Comparison of ENCODE assay signal across 16 mouse cellular contexts in the genomic region with DNA sequence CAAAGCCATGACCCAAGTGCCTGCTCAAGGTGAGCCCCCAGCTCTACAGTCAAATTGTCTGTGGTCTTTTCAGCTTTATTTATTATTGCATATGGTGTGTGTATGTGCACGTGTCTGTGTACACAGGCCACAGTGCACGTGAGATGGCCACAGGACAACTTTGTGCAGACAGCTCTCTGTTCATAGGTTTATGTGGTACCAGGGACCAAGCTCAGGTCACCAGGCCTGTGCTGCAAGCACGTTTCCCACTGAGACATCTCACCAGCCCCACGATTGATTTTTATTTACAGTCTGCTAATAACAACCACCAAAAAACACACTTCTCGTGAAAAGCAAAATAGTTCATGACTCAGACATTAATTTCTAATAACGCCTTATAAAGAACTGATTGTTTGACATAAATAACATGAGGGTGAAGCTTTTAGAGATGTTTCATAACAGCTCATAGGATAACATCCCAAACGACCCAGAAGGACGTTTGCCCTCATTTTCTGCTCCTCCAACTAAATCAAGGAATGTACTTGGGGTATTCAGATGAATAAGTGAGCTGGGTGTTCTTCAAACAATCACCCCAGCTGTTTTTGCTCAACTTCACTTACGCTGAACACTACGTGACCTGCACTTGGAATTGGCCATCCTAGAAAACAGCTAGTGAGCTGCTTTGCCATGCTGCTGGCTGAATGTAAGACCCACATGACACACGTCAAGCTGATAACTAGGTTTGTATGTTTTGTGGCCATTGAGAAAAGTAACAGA. TPM values are rescaled to one million over a fixed set of nuclear protein-coding genes. Genes with fewer than 3 reads are reported as not detected.
"Had no signal": no experiment of that assay in that cellular context is flagged by ENCODE, and none has a peak within 500 bp of the region (broad histone marks: within the 10 kb centered on the region; RNA-seq: fewer than 3 reads in every experiment).

No protein-coding gene starts in this region.

- H3K27me3 ChIP-seq: liver, embryonic 12.5 days; megakaryocyte, embryonic 14.5 days; midbrain, embryonic 13.5 days; midbrain, embryonic 15.5 days; neural tube, embryonic 12.5 days; stomach, embryonic 15.5 days had no signal

- H3K36me3 ChIP-seq: liver, embryonic 12.5 days; midbrain, embryonic 13.5 days; midbrain, embryonic 15.5 days; neural tube, embryonic 12.5 days; stomach, embryonic 15.5 days had no signal

- H3K9me3 ChIP-seq: liver, embryonic 12.5 days; megakaryocyte, embryonic 14.5 days; midbrain, embryonic 13.5 days; midbrain, embryonic 15.5 days; neural tube, embryonic 12.5 days; stomach, embryonic 15.5 days had no signal

- H3K4me2 ChIP-seq: liver, embryonic 12.5 days; midbrain, embryonic 11.5 days; midbrain, embryonic 13.5 days; midbrain, embryonic 15.5 days; neural tube, embryonic 12.5 days; stomach, embryonic 15.5 days had no signal

- H3K4me1 ChIP-seq: liver, embryonic 12.5 days; midbrain, embryonic 13.5 days; midbrain, embryonic 15.5 days; neural tube, embryonic 12.5 days; stomach, embryonic 15.5 days had no signal

- DNase-seq: liver; right cerebral cortex, postnatal 14 days; thymus, adult 2 months; thymus, postnatal 25 days; thymus, postnatal 4 days had no signal

- H3K9ac ChIP-seq: liver, embryonic 12.5 days; liver, embryonic 14.5 days; midbrain, embryonic 13.5 days; midbrain, embryonic 15.5 days; neural tube, embryonic 12.5 days; stomach, embryonic 15.5 days had no signal

- H3K27ac ChIP-seq: liver, embryonic 12.5 days; liver, embryonic 14.5 days; macrophage; midbrain, embryonic 13.5 days; midbrain, embryonic 15.5 days; neural tube, embryonic 12.5 days; stomach, embryonic 15.5 days; stomach, postnatal 0 days had no signal

- ATAC-seq: liver, embryonic 12.5 days; midbrain, embryonic 13.5 days; midbrain, embryonic 15.5 days had no signal

- H3K4me3 ChIP-seq: liver, embryonic 12.5 days; megakaryocyte, embryonic 14.5 days; midbrain, embryonic 13.5 days; midbrain, embryonic 15.5 days; neural tube, embryonic 12.5 days; stomach, embryonic 15.5 days had no signal

RNA-seq across cellular contexts. Expression of gene Atp8b4, which starts 15.0 kb away (rescaled TPM):
- polyA plus RNA-seq: midbrain, embryonic 13.5 days; midbrain, postnatal 0 days had no signal
